Comparison of ENCODE assay signal across 10 mouse cellular contexts in genomic region chr4:156216196-156216595, GRCm38 (mm10). TPM values are rescaled to one million over a fixed set of nuclear protein-coding genes. Genes with fewer than 3 reads are reported as not detected.
"Had no signal": no experiment of that assay in that cellular context is flagged by ENCODE, and none has a peak within 500 bp of the region (broad histone marks: within the 10 kb centered on the region; RNA-seq: fewer than 3 reads in every experiment).

No protein-coding gene starts in this region.

- DNase-seq: kidney, postnatal 4 days; left cerebral cortex, postnatal 4 days; right cerebral cortex, postnatal 14 days; thymus, postnatal 36 days had no signal

- H3K27ac ChIP-seq: limb, embryonic 13.5 days; liver, embryonic 14.5 days; midbrain, embryonic 12.5 days; neural tube, embryonic 13.5 days had no signal

- H3K4me1 ChIP-seq: limb, embryonic 13.5 days; neural tube, embryonic 13.5 days had no signal

- H3K36me3 ChIP-seq: limb, embryonic 13.5 days; midbrain, embryonic 12.5 days had no signal

- ATAC-seq: midbrain, embryonic 16.5 days had no signal

- H3K4me3 ChIP-seq: limb, embryonic 13.5 days; midbrain, embryonic 12.5 days; neural tube, embryonic 13.5 days had no signal

- H3K4me2 ChIP-seq: limb, embryonic 13.5 days; midbrain, embryonic 12.5 days; neural tube, embryonic 13.5 days had no signal

- H3K9ac ChIP-seq: limb, embryonic 13.5 days; liver, embryonic 14.5 days; midbrain, embryonic 12.5 days; neural tube, embryonic 13.5 days had no signal

- H3K27me3 ChIP-seq: limb, embryonic 13.5 days; midbrain, embryonic 12.5 days; neural tube, embryonic 13.5 days had no signal

- H3K9me3 ChIP-seq: limb, embryonic 13.5 days; midbrain, embryonic 12.5 days; neural tube, embryonic 13.5 days had no signal

RNA-seq across cellular contexts. Expression of gene Perm1, which starts 0.5 kb away (rescaled TPM):
- total RNA-seq: megakaryocyte-erythroid progenitor cell, adult 5-6 weeks had no signal

RNA-seq across cellular contexts. Expression of gene Isg15, which starts 15.6 kb away (rescaled TPM):
- total RNA-seq: left cerebral cortex, postnatal 4 days had no signal
